Mouse (Mus musculus): ENCODE measurements around the gene Thsd4.

Thsd4 gene

GRCm38 (mm10) chr9:60065184-60065583 is 456.7 kb downstream of the Thsd4 start:
- no peak for DNase-seq (ENCODE audit: low spot score)

GRCm38 (mm10) chr9:60063191-60063720 is 458.6 kb downstream of the Thsd4 start:
- DNase-seq (ENCODE audit: low spot score): no peak

GRCm38 (mm10) chr9:60056131-60056530 is 465.7 kb downstream of the Thsd4 start:
- DNase-seq (ENCODE audit: low spot score): no peak

GRCm38 (mm10) chr9:60054951-60055350 is 466.9 kb downstream of the Thsd4 start:
- DNase-seq (ENCODE audit: low spot score): no peak

GRCm38 (mm10) chr9:60053117-60053516 is 468.7 kb downstream of the Thsd4 start:
- DNase-seq (ENCODE audit: low spot score): no peak

- no peak for DNase-seq (ENCODE audit: low spot score)
These were observed 469.4 kb downstream of the Thsd4 start for GRCm38 (mm10) chr9:60052415-60052814.

GRCm38 (mm10) chr9:60043175-60043574 is 478.7 kb downstream of the Thsd4 start:
- DNase-seq (ENCODE audit: low spot score): no peak

- DNase-seq (ENCODE audit: low spot score): no peak
These were observed 487.0 kb downstream of the Thsd4 start for GRCm38 (mm10) chr9:60034883-60035282.

GRCm38 (mm10) chr9:60027234-60027633 is 494.6 kb downstream of the Thsd4 start:
- no peak for DNase-seq (ENCODE audit: low spot score)

- no peak for DNase-seq (ENCODE audit: low spot score)
These were observed 495.1 kb downstream of the Thsd4 start for GRCm38 (mm10) chr9:60026795-60027194.

GRCm38 (mm10) chr9:60025919-60026318 is 495.9 kb downstream of the Thsd4 start:
- DNase-seq (ENCODE audit: low spot score): no peak

GRCm38 (mm10) chr9:60024971-60025370 is 496.9 kb downstream of the Thsd4 start:
- no peak for DNase-seq (ENCODE audit: low spot score)

GRCm38 (mm10) chr9:60024545-60024944 is 497.3 kb downstream of the Thsd4 start:
- no peak for DNase-seq (ENCODE audit: low spot score)

- DNase-seq (ENCODE audit: low spot score): no peak
These were observed 499.5 kb downstream of the Thsd4 start for GRCm38 (mm10) chr9:60022331-60022730.

- DNase-seq (ENCODE audit: low spot score): no peak
These were observed 501.4 kb downstream of the Thsd4 start for GRCm38 (mm10) chr9:60020444-60020843.

GRCm38 (mm10) chr9:60010285-60010684 is 511.6 kb downstream of the Thsd4 start:
- DNase-seq (ENCODE audit: low spot score): no peak

- no peak for DNase-seq (ENCODE audit: low spot score)
These were observed 512.9 kb downstream of the Thsd4 start for GRCm38 (mm10) chr9:60008936-60009335.

- DNase-seq (ENCODE audit: low spot score): no peak
These were observed 519.5 kb downstream of the Thsd4 start for GRCm38 (mm10) chr9:60002323-60002722.

GRCm38 (mm10) chr9:60001444-60001843 is 520.4 kb downstream of the Thsd4 start:
- no peak for DNase-seq (ENCODE audit: low spot score)

GRCm38 (mm10) chr9:59997725-59998124 is 524.1 kb downstream of the Thsd4 start:
- no peak for DNase-seq (ENCODE audit: low spot score)

- DNase-seq (ENCODE audit: low spot score): no peak
These were observed 530.4 kb downstream of the Thsd4 start for GRCm38 (mm10) chr9:59991407-59991806.

GRCm38 (mm10) chr9:59989864-59990263 is 532.0 kb downstream of the Thsd4 start:
- no peak for DNase-seq (ENCODE audit: low spot score)

- no peak for DNase-seq (ENCODE audit: low spot score)
These were observed 535.8 kb downstream of the Thsd4 start for GRCm38 (mm10) chr9:59985900-59986572.

GRCm38 (mm10) chr9:59981116-59981515 is 540.7 kb downstream of the Thsd4 start:
- DNase-seq (ENCODE audit: low spot score): no peak
